Mouse (Mus musculus) splenic B cell, adult 2 months (primary cell): ENCODE data around the gene Lman1l.

ENCODE experiments used
- DNase-seq: peaks from one replicate; pipeline ENCODE4 v3.0.0-alpha.2; 2011; ENCODE audit warnings: low read depth, low spot score
- H3K27me3 ChIP-seq: 2 replicates; pipeline ENCODE4 v1.6.1; 2012; ENCODE audit warnings: mild to moderate bottlenecking, low read length, moderate library complexity, mixed read lengths; ENCODE audit not compliant: control insufficient read depth, poor library complexity, insufficient read depth, severe bottlenecking
- H3K36me3 ChIP-seq: 2 replicates; pipeline ENCODE4 v1.6.1; 2012; ENCODE audit warnings: mild to moderate bottlenecking, low read length, moderate library complexity, mixed read lengths; ENCODE audit not compliant: control insufficient read depth, poor library complexity, insufficient read depth, severe bottlenecking

Lman1l gene

GRCm38 (mm10) chr9:57560861-57561710 is 59.5 kb downstream of the Lman1l start, which contains the start of gene Scamp2:
TSS of gene Scamp2 (plus strand) at chr9:57560943.
- DNase-seq = peak; percentile 95
- Histone ChIP-seq H3K36me3 (no peaks in the 10 kb centered on the region), H3K27me3 (no peaks in the 10 kb centered on the region)

DNA sequence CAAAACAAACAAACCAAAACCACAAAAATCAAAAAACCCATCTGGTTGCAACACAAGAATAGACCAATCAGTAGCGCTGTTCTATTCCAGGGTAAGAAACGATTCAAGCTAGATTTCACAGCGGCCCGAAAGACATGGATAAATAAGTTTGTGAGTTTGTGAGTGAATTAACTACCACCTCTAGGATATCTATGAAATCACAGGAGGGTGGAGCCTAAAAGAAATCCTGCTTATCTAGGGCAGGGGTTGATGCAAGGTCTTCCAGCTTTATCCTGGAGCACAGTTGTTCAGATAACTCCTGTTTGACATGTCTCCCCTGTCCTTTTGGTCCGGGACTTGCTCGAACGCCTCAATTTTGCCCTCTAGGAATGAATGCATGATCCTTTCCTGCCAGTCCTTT is 60.3 kb downstream of the Lman1l start:
- H3K27me3 ChIP-seq = no peaks in the 10 kb centered on the region
- H3K36me3 ChIP-seq = no peaks in the 10 kb centered on the region
- no peak for DNase-seq

DNA sequence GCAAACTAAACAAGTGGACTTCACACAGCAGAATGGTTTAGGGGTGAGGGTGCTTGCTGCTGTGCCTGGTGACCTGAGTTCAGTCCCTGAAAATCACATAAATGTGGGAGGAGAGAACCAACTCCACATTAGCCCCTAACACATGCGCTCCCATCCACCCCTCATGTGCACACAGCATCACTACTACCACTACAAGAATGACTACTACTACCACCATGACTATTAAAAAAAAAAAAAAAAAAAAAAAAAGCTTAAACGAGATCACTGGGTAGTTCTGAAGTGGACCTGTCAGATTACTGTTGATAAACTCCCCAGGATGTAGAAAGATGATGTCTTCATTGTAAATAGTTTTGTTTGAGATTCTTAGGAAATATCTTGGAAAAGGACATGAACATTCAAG is 61.0 kb downstream of the Lman1l start:
- no peak for DNase-seq
- Histone ChIP-seq H3K36me3 (no peaks in the 10 kb centered on the region), H3K27me3 (no peaks in the 10 kb centered on the region)

GRCm38 (mm10) chr9:57558625-57559024 is 61.9 kb downstream of the Lman1l start:
- DNase-seq = peak; percentile 27
- H3K36me3 ChIP-seq = no peaks in the 10 kb centered on the region
- no peaks in the 10 kb centered on the region for H3K27me3 ChIP-seq

DNA sequence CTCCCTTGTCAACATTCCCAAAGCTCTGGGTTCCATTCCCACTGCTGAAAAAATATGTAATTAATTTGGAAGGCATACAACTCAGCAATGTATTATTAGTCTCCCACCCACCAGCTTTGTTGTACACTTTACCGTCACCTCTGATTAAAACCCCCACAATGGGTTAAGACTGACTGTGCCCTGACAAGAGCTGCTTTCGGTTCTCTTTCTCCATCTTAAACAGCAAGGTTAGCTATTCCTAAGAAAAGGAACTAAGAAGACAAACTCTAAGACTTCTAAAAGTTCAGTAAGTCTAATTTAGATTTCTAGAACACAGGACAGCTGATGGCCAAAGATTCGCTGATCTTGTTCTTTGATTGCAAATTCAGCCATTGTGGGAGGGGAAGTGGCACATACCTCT is 63.4 kb downstream of the Lman1l start:
- DNase-seq = no peak
- Histone ChIP-seq H3K27me3 (no peaks in the 10 kb centered on the region), H3K36me3 (no peaks in the 10 kb centered on the region)
